Mouse (Mus musculus): ENCODE results near the gene Pced1b.

DNA sequence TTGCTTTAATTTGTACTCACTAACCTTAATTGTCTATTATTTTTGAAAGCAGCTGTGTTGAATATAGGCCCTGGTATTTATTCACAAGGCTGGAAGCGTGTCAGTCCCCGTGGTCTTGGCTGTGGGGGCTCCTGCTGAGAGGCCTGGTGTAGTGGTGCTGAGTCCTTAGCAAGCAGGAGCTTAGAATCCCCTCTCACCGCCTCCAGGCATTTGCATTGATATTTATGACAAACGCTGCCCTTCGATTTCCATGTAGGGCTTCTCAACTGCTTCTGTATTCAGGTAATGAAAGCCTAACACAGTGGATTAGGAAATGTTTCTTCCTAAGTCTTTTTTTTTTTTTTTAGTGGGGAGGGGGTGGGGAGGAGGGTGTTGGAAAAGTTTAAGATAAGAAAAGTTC lies 75.9 kb downstream of the Pced1b start:
- TF ChIP-seq CTCF (IDR thresholded peaks at IDR 0.05; ENCODE audit: low read depth, low read length), result no peak
- TF ChIP-seq POLR2A (IDR thresholded peaks at IDR 0.05; ENCODE audit: borderline replicate concordance, low read depth, low read length), result no peak
